Mouse (Mus musculus) lung, postnatal 14 days (tissue): ENCODE data around the gene Slc9a9.
A peak's percentile ranks its signal among the peaks of the same experiment; 100 is the strongest.

Experiments
- DNase-seq: peaks from one replicate; pipeline ENCODE4 v3.0.0; 2021

Gene Slc9a9

DNA sequence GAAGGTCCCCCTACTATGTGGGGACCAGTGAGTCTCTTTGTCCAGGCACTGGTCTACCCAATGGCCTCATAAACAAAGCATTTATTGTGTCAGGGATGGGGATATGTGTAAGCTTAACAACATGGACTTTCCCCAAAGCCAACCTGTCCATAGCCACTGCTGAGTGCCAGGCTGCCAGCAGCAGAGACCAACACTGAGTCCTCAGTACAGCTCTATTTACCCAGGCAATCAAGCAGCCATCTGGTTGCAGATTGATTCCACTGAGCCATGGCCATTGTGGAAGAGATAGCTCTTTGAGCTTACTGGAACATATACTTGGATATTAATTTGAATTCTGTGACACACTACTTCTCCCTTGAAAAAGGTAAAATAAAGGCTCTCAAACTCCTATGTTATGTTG, 570.2 kb downstream of the Slc9a9 start:
- DNase-seq: no peak

DNA sequence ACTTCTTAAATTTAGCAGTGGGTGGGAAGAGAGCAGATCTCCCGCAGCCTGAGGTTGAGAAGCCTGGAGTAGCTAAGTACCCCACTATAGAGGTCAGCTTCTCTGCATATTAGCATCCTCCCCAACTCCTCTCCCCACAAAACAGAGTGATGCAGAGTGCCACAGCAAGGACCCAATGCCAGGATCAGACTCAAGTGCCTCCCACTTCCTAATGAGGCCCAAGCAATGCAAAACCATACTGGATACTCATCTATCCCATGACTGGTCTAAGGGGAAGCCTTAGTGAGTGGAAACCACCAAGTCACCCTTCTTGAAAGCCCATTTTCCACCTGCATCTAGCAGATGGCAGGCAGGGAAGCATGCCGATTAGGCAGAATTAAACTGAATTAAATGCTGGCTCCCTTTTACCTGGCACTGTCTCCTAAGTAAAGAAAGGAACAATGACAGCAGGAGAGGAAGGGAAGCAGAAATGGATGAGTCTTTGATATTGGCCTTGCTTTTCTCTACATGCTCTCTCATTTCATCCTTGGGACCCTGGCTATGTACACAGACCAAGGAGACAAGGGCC, 573.0 kb downstream of the Slc9a9 start:
- DNase-seq: no peak

DNA sequence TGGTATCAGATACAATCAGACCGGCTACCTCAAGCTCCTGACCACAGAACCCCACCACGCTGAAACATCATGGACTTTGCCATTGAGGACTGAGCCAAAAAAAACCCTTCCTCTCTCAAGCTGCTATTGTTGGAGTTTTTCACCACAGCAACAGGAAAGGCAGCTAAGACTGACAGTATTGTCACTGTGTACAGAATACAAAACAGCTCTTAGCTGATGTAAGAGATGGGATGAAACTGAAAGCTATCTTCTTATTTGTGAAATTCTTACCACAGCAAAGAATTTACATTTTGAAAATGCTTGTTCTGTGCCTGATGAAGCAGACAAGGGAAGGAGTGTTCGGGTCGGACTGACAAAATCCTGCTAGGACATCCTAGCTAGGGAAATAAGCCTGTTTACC, 584.5 kb downstream of the Slc9a9 start:
- no peak for DNase-seq

DNA sequence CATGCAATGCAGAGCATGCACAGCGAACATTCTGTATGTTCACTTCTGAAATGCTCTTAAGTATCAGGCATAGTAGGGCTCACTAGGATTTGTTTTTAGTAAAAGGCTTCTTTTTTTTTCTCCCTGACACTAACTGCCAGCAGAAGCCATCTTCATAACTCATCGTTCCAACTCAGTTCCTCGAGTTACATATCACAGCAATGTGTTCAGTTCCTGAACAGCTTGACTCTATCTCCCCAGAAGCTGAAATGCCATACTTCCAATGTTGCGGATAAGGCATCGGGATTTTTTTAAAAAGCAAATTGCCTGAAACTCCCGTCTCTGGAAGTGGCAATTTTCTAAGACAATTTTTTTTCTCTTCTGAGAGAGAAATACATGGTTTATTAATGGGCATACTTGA, 586.1 kb downstream of the Slc9a9 start:
- DNase-seq: no peak

DNA sequence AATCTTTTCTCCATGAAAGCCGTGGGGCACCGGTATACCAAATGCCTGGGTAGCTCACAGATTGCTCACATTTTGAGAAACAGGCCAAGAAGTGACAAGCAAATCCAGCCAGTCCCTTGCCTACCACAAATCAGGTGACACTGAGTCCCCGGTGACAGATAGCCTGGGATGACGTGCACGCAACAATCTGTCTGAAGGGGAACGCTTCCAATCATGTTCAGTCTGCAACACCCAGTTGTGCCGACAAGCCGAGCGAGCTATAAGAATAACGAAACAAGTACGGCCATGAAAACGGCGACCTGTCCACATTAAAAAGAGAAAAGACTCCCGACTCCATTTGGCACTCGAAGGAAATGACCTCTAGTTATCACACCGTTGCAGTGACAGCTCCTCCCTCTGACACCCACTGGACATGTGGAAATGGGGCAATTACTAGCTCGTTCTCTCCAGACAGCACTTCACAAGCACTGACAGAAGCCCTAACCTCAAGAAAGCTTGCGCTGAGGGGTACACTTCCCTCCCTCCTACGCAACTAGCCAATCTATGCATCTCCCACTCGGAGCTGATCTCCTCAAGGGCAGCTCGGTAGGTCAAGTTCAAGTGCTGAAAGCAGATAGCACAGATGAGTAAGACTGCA, 587.1 kb downstream of the Slc9a9 start:
- no peak for DNase-seq

DNA sequence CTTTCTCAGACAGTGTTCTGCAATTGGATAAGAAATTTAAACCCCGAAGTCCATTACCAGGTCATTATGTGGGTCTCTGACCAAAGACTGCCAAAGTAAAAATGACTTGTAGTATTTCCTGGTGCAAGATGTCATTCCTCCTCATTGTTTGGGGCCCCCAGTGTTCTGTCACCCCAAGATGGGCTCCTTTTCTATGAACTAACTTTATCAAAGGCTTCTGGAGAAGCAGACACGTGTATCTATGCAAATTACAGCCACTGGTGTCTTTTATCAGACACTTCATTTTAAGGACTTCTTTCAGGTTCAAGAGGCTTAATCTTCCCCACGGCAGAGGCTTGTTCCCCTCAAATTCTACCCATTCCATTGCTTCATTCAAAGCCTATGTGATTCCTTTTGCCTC, 593.1 kb downstream of the Slc9a9 start:
- no peak for DNase-seq

DNA sequence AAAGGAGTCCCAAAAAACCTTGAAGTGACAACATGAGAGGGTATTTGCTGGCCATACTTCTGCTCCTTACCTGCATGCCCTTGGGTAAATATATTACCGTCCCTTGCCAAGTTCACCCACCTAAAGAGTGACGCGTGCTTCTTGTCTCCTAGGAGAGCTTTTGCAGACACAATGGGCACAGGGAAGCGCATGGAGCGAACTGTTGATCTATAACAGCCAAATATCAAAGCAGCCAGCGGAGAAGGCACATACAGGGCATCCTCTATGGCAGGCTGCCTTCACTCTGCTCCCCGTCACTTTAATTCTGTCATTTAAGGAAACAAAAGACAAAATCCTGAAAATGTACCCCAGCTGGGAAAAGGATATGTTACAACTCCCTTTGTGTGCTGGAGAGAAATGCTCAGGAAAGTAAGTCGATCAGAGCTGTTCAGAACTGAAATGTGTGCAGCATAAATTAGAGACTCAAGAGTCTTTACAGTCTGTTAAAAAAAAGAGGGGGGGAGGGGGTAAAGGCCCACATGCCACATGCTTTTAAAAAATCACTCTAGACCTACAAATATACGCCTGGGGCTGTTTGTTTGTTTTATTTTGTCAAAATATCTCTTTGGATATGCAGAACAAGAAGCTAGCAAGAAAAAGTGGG, 594.3 kb downstream of the Slc9a9 start:
- no peak for DNase-seq

DNA sequence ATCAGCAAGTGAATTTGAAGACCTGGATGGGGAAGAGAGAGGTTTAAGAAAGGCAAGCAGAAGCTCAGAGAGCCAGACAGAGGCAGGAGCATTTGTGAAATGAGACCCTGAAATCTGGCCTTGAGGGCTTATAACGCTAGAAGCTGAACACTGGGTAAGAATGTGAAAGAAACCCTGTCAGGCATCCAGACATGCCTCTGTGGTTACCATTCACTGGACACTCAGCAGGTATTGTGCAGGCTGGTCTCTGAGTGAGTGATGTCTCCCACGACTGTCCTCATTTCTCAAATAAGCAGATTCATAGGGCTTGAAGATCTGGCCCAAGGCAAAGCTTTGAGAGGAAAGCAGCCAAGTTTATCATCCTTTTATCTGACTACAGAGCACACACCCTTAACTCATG, 596.5 kb downstream of the Slc9a9 start:
- no peak for DNase-seq

DNA sequence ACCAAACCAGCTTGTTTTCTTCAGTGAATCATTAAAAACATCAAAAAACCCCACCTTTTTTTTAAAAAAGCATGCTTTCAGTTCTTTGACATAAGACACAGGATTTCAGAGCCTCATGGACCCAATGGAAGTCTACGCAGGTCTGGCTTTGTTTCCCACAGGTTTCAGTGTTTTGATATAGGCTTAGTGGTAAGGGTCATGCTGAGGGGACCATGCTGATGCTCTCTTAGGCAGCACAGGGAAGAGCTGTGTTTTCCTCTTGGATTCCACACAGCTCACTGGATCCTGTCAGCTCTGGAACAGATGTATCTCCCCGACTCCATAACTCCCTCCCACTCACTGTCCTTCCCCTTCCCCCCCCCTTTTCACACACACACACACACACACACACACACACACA, 597.2 kb downstream of the Slc9a9 start:
- no peak for DNase-seq

DNA sequence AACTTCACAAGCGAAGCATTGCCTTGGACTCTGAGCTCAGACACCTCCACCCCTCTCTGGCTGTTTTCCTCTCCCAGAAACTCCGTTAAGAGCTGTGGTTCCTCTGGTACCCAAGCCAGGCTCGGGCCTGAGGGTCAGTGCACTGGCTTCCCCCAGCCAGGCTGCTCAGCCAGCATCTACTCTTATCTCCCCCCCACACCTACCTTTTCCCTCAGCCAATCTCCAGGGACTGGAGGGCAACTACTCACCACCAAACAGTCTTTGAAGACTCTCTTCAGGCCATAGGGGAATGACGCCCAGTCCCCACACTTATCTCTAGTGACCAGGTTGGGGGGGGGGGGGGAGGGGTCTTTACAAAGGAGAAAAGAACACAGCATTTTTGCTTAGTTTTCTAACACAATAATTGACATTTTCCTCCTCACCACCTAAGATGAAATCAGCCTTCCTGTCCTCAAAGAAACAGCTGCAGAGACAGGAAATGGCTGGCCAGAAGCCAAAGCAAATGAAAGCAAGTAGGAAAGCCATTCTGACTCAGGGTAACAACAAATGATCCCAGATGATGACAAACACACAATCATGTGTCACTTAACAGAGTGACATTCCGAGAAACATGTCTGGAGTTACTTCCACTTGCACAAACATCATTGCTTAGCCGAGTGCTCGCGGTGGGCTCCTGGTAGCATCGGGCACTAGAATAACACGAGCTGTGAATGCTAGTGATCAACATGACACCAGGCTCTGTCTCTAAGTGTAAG, 610.1 kb downstream of the Slc9a9 start:
- peak; percentile 65 for DNase-seq
